Mouse (Mus musculus): ENCODE measurements around the gene Azin2. TPM values are rescaled to one million over a fixed set of nuclear protein-coding genes. Genes with fewer than 3 reads are reported as not detected.

Azin2 gene
- total and polyA plus RNA-seq, 3 experiments: 0.39 to 2.3 TPM; not detected in 1

DNA sequence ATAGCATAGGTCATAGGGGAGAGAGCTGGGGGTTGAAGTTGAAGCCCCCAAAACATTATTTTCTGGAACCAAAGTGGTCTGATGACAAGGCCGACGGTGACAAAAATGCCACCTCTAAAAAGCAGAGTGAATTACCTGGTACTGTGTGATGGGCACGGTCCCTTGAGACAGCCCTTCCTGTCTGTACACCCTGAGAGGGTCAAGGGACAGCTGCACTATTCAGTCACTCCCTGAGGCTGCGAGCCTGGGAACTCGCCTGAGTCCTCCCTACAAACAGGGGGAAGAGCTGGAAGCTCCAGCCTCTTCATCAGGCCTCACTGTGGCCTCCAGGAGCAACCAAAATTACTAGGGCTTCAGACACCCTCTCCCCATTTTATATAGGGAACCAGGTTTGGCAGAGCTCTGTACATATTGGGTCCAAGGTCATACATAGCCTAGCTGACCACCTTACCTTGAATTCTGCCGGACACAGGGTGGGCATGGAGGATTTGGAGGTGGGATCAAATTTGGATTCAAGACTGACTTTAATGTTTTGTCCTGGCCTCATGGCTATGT, 73.7 kb downstream of the Azin2 start:
- no peak for TF ChIP-seq POLR2A (IDR thresholded peaks at IDR 0.05; ENCODE audit: control insufficient read depth in 1 of 2, insufficient read depth in 1 of 2, low read depth in 1 of 2, low read length in 2 of 2, poor library complexity in 1 of 2)
- TF ChIP-seq EP300 (IDR thresholded peaks at IDR 0.05; ENCODE audit: low read depth in 1 of 2, low read length in 2 of 2): no peak
- TF ChIP-seq RAD21 (IDR thresholded peaks at IDR 0.05; ENCODE audit: low read depth, low read length): no peak
- no peak for TF ChIP-seq MAZ (IDR thresholded peaks at IDR 0.05; ENCODE audit: low read depth, low read length)
- TF ChIP-seq CHD1 (IDR thresholded peaks at IDR 0.05; ENCODE audit: low read depth, low read length): no peak
- TF ChIP-seq ETS1 (IDR thresholded peaks at IDR 0.05; ENCODE audit: low read depth, low read length): no peak
- TF ChIP-seq SIN3A (IDR thresholded peaks at IDR 0.05; ENCODE audit: low read length): no peak
- no peak for TF ChIP-seq KAT2A (conservative IDR thresholded peaks at IDR 0.05; ENCODE audit: low read depth, low read length)
- no peaks in the 10 kb centered on the region for H3K79me2 ChIP-seq (ENCODE audit: control insufficient read depth, insufficient read depth, low read length, poor library complexity)
- peaks cover 0 to 5% of the 10 kb centered on the region in 2 experiments; a peak in 2 of 4 replicates for H3K4me1 ChIP-seq (ENCODE audit: control insufficient read depth in 1 of 2, insufficient read depth in 2 of 2, low read length in 2 of 2)
- H3K9me3 ChIP-seq (replicated peaks; ENCODE audit: insufficient read depth, low read length): no peaks in the 10 kb centered on the region
- H3K4me3 ChIP-seq (ENCODE audit: control insufficient read depth in 1 of 2, insufficient read depth in 1 of 2, low read depth in 2 of 2, low read length in 2 of 2): no peak overlapping the region
- H3K27me3 ChIP-seq (ENCODE audit: control insufficient read depth in 1 of 2, insufficient read depth in 2 of 2, low read length in 2 of 2): no peaks in the 10 kb centered on the region; a peak in 1 of 4 replicates
- no peak overlapping the region for H3K9ac ChIP-seq (ENCODE audit: control insufficient read depth, low read depth, low read length, poor library complexity, severe bottlenecking)
- no peak overlapping the region for H3K27ac ChIP-seq (ENCODE audit: control insufficient read depth, low read depth, low read length)
- no peaks in the 10 kb centered on the region for H3K36me3 ChIP-seq (ENCODE audit: control insufficient read depth in 1 of 2, insufficient read depth in 2 of 2, low read length in 2 of 2)
- DNase-seq (ENCODE audit: low read depth, low spot score): no peak

- H3K9me3 ChIP-seq (replicated peaks; ENCODE audit: insufficient read depth, low read length): no peaks in the 10 kb centered on the region
- no peak overlapping the region for H3K27ac ChIP-seq (ENCODE audit: control insufficient read depth, low read depth, low read length)
- H3K4me1 ChIP-seq (ENCODE audit: control insufficient read depth in 1 of 2, insufficient read depth in 2 of 2, low read length in 2 of 2): peaks cover 0 to 5% of the 10 kb centered on the region in 2 experiments; a peak in 2 of 4 replicates
- no peak for TF ChIP-seq ZNF384 (IDR thresholded peaks at IDR 0.05; ENCODE audit: low read depth, low read length)
- no peaks in the 10 kb centered on the region for H3K79me2 ChIP-seq (ENCODE audit: control insufficient read depth, insufficient read depth, low read length, poor library complexity)
- DNase-seq (ENCODE audit: low read depth, low spot score): no peak
- no peak overlapping the region for H3K4me3 ChIP-seq (ENCODE audit: control insufficient read depth in 1 of 2, insufficient read depth in 1 of 2, low read depth in 2 of 2, low read length in 2 of 2)
- H3K9ac ChIP-seq (ENCODE audit: control insufficient read depth, low read depth, low read length, poor library complexity, severe bottlenecking): no peak overlapping the region
- peaks cover 0 to 3% of the 10 kb centered on the region in 2 experiments; a peak in 2 of 4 replicates for H3K27me3 ChIP-seq (ENCODE audit: control insufficient read depth in 1 of 2, insufficient read depth in 2 of 2, low read length in 2 of 2)
- H3K36me3 ChIP-seq (ENCODE audit: control insufficient read depth in 1 of 2, insufficient read depth in 2 of 2, low read length in 2 of 2): no peaks in the 10 kb centered on the region
These were observed 74.6 kb downstream of the Azin2 start for GRCm38 (mm10) chr4:128887641-128888091.

GRCm38 (mm10) chr4:128887026-128887425, 75.2 kb downstream of the Azin2 start:
- H3K4me1 ChIP-seq (ENCODE audit: control insufficient read depth in 1 of 2, insufficient read depth in 2 of 2, low read length in 2 of 2): peaks cover 0 to 5% of the 10 kb centered on the region in 2 experiments; a peak in 2 of 4 replicates
- H3K79me2 ChIP-seq (ENCODE audit: control insufficient read depth, insufficient read depth, low read length, poor library complexity): no peaks in the 10 kb centered on the region
- H3K36me3 ChIP-seq (ENCODE audit: control insufficient read depth in 1 of 2, insufficient read depth in 2 of 2, low read length in 2 of 2): no peaks in the 10 kb centered on the region
- H3K27me3 ChIP-seq (ENCODE audit: control insufficient read depth in 1 of 2, insufficient read depth in 2 of 2, low read length in 2 of 2): peaks cover 2 to 3% of the 10 kb centered on the region in 2 experiments; a peak in 3 of 4 replicates
- no peak for DNase-seq (ENCODE audit: low read depth, low spot score)
- H3K4me3 ChIP-seq (ENCODE audit: control insufficient read depth in 1 of 2, insufficient read depth in 1 of 2, low read depth in 2 of 2, low read length in 2 of 2): no peak overlapping the region
- no peak overlapping the region for H3K9ac ChIP-seq (ENCODE audit: control insufficient read depth, low read depth, low read length, poor library complexity, severe bottlenecking)
- H3K27ac ChIP-seq (ENCODE audit: control insufficient read depth, low read depth, low read length): no peak overlapping the region
- TF ChIP-seq MAZ (IDR thresholded peaks at IDR 0.05; ENCODE audit: low read depth, low read length) (no peak), MYC (IDR thresholded peaks at IDR 0.05; ENCODE audit: low read depth, low read length) (no peak), TBP (IDR thresholded peaks at IDR 0.05; ENCODE audit: low read depth, low read length) (no peak), MXI1 (IDR thresholded peaks at IDR 0.05; ENCODE audit: low read depth, low read length) (no peak), HCFC1 (IDR thresholded peaks at IDR 0.05; ENCODE audit: low read depth, low read length) (no peak), SIN3A (IDR thresholded peaks at IDR 0.05; ENCODE audit: low read length) (no peak), EP300 (IDR thresholded peaks at IDR 0.05; ENCODE audit: low read depth in 1 of 2, low read length in 2 of 2) (no peak), CHD1 (IDR thresholded peaks at IDR 0.05; ENCODE audit: low read depth, low read length) (no peak), USF2 (IDR thresholded peaks at IDR 0.05; ENCODE audit: borderline replicate concordance in 1 of 2, insufficient read depth in 1 of 2, low read depth in 1 of 2, low read length in 2 of 2) (no peak)
- no peaks in the 10 kb centered on the region for H3K9me3 ChIP-seq (replicated peaks; ENCODE audit: insufficient read depth, low read length)

Data from MEL (cell line).